ENCODE assay signal across 8 mouse cellular contexts in genomic region chr5:66967646-66968045, GRCm38 (mm10).
DNase-seq lines count a peak whose midpoint lies in the region; ATAC-seq and TF ChIP-seq lines count a peak whose summit lies in the region.
"Had no signal": no experiment of that assay in that cellular context is flagged by ENCODE, and none has a peak within 500 bp of the region (broad histone marks: within the 10 kb centered on the region; RNA-seq: fewer than 3 reads in every experiment).

No protein-coding gene starts in this region.

- peak; percentile 13; the same call in 1 of the 2 replicates for ATAC-seq in forebrain, embryonic 12.5 days (ENCODE audit: low FRiP score)
- ATAC-seq in intestine, embryonic 16.5 days = no peak

- H3K36me3 ChIP-seq in forebrain, embryonic 12.5 days (replicated peaks) = no peaks in the 10 kb centered on the region
- H3K36me3 ChIP-seq in intestine, embryonic 16.5 days (ENCODE audit: control insufficient read depth, insufficient read depth, low read length) = no peaks in the 10 kb centered on the region

- WGBS in forebrain, embryonic 12.5 days = 55% methylated on average over 4 of the region's 4 CpGs
- WGBS in intestine, embryonic 16.5 days = 57% methylated on average over 4 of the region's 4 CpGs
- WGBS in olfactory bulb, adult 2 months = 15% methylated on average over 4 of the region's 4 CpGs

- H3K9me3 ChIP-seq in forebrain, embryonic 12.5 days = no peaks in the 10 kb centered on the region
- no peaks in the 10 kb centered on the region for H3K9me3 ChIP-seq in intestine, embryonic 16.5 days (ENCODE audit: control insufficient read depth, low read length)

- no peak for TF ChIP-seq POLR2A in olfactory bulb, adult 2 months (IDR thresholded peaks at IDR 0.05; ENCODE audit: insufficient read depth, low read depth, low read length)

- peak overlapping the region; percentile 51 for H3K4me2 ChIP-seq in forebrain, embryonic 12.5 days
- peak overlapping the region; percentile 51 for H3K4me2 ChIP-seq in intestine, embryonic 16.5 days (ENCODE audit: low read depth, low read length)

- H3K4me3 ChIP-seq in layer of hippocampus, adult 2 months = peak overlapping the region; percentile 55
- H3K4me3 ChIP-seq in forebrain, embryonic 12.5 days (replicated peaks) = no peak overlapping the region
- no peak overlapping the region for H3K4me3 ChIP-seq in intestine, embryonic 16.5 days (ENCODE audit: low read length)
- H3K4me3 ChIP-seq in olfactory bulb, adult 2 months (ENCODE audit: insufficient read depth, low read depth, low read length) = no peak overlapping the region

- DNase-seq in layer of hippocampus, adult 2 months (ENCODE audit: low spot score in 2 of 2) = no peak
- no peak for DNase-seq in layer of hippocampus, postnatal 10 days (ENCODE audit: low spot score in 2 of 2)
- no peak for DNase-seq in frontal cortex, postnatal 14 days (ENCODE audit: low spot score in 2 of 2)
- DNase-seq in Muller cell, postnatal 12 days (ENCODE audit: inconsistent ontology term) = no peak
- DNase-seq: spleen, adult 18-20 months had no signal

- no peak for TF ChIP-seq CTCF in layer of hippocampus, adult 2 months (conservative IDR thresholded peaks at IDR 0.05)
- no peak for TF ChIP-seq CTCF in olfactory bulb, adult 2 months (IDR thresholded peaks at IDR 0.05; ENCODE audit: insufficient read depth, low read depth, low read length)

- H3K27me3 ChIP-seq in forebrain, embryonic 12.5 days = no peaks in the 10 kb centered on the region
- no peaks in the 10 kb centered on the region for H3K27me3 ChIP-seq in intestine, embryonic 16.5 days (replicated peaks; ENCODE audit: control insufficient read depth, insufficient read depth, low read length)

- peaks cover 27% of the 10 kb centered on the region for H3K4me1 ChIP-seq in forebrain, embryonic 12.5 days
- H3K4me1 ChIP-seq in intestine, embryonic 16.5 days (ENCODE audit: control insufficient read depth, insufficient read depth, low read length) = peaks cover 5% of the 10 kb centered on the region; the same call in 1 of the 2 replicates
- H3K4me1 ChIP-seq in olfactory bulb, adult 2 months (ENCODE audit: control insufficient read depth, insufficient read depth, low read length) = peaks cover 17% of the 10 kb centered on the region

- no peak overlapping the region for H3K9ac ChIP-seq in forebrain, embryonic 12.5 days
- no peak overlapping the region for H3K9ac ChIP-seq in intestine, embryonic 16.5 days (ENCODE audit: low read depth, low read length)

- peak overlapping the region; percentile 79 for H3K27ac ChIP-seq in layer of hippocampus, adult 2 months
- peak overlapping the region; percentile 63 for H3K27ac ChIP-seq in forebrain, embryonic 12.5 days
- H3K27ac ChIP-seq in intestine, embryonic 16.5 days (ENCODE audit: low read length) = no peak overlapping the region
- peak overlapping the region; percentile 83 for H3K27ac ChIP-seq in olfactory bulb, adult 2 months (ENCODE audit: insufficient read depth, low read depth, low read length)
